Mouse (Mus musculus) naive thymus-derived CD4-positive, alpha-beta T cell, adult 2 months (primary cell): ENCODE measurements around the gene Gm28051.
A peak's percentile ranks its signal among the peaks of the same experiment; 100 is the strongest.

Source experiments
- DNase-seq: peaks from one replicate; pipeline ENCODE4 v3.0.0-alpha.2; 2011; ENCODE audit warnings: low read depth

The Gm28051 gene

DNA sequence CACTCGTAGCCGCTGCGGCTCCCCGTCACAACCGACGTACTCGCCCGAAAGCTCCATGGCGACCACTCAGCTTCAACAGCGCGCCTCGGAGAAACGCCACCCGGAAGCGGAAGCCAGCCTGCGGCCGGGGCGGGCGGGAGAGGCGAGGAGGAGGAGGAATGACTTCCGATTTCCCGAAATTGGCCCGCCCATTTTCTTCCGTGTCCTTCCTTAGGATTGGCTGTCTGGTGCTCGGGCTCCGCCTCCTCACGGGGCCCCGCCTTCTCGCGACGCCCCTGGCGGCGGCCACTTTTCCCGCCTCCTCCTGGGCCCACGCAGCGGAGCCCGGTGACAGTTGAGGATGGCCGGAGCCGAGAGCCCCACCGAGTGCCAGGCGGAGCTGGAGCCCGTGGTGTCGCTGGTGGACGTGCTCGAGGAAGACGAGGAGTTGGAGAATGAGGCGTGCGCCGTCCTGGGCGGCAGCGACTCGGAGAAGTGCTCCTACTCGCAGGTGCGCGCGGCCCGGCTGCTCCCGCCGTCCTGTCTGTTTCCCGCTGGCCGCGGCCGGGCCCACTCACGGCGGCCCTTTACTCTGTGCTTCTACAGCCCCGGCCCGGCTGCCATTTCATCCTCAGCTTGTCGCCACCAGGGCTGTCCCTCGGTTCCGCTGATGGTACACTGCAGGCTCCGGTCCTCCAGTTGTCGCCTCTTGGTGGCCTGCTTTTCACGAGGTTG is at the start of gene Gm28051, which contains the start of the genes Gon7 and Ubr7:
Gene Gm28051, minus strand, starts transcription at position 77 of the 714 bp plus-strand sequence.
Gene Gon7, minus strand, starts transcription at position 115 of the 714 bp plus-strand sequence.
Gene Ubr7, plus strand, starts transcription at position 279 of the 714 bp plus-strand sequence.
- DNase-seq: peak; percentile 97

GRCm38 (mm10) chr12:102799528-102799927 is 42.0 kb upstream of the Gm28051 start:
- no peak for DNase-seq

DNA sequence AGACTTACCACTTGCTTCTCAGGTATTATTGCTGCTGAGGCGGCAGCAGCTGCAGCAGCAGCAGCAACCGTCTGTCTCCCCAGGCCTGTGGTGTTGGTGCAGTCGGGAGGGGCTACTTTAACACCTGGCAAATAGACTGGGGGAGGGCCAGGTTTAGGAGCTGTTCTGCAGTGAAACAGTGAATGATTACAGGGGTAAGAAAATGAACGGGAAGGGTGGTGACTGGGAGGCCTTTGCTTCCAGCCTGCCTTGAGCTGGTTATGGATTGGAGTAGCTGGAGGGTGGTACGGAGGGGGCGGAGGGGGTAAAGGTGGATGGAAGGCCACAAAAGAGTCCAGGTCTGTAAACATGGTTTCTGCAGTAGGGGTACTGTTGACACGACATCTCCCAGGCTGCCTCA is 30.4 kb upstream of the Gm28051 start:
- no peak for DNase-seq

- DNase-seq: no peak
Observed at GRCm38 (mm10) chr12:102785593-102785985, 28.0 kb upstream of the Gm28051 start.

- DNase-seq: no peak
Observed at GRCm38 (mm10) chr12:102784899-102785592, 27.5 kb upstream of the Gm28051 start.

DNA sequence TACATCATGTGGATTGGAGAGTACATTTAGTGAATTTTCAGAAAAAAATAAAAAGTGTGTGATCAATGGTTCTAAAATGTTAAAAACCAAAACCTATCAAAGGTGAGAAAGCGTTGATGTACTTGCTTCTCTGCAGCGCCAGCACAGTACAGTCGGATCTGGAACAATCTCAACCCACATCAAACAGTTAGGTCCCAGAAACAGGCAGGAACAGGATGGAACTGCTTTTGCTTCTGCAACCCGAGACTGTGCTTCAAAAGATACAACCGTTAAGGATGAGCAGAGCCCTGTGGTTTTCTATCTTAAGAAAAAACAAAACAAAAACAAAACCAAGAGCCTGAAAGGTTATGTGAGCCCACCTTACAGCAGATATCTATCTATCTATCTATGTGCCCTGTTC is 25.3 kb upstream of the Gm28051 start:
- peak; percentile 47 for DNase-seq

GRCm38 (mm10) chr12:102779452-102779851 is 21.9 kb upstream of the Gm28051 start:
- DNase-seq: peak; percentile 36

GRCm38 (mm10) chr12:102778151-102778550 is 20.6 kb upstream of the Gm28051 start:
- no peak for DNase-seq

- no peak for DNase-seq
Observed at GRCm38 (mm10) chr12:102776035-102776434, 18.5 kb upstream of the Gm28051 start.

DNA sequence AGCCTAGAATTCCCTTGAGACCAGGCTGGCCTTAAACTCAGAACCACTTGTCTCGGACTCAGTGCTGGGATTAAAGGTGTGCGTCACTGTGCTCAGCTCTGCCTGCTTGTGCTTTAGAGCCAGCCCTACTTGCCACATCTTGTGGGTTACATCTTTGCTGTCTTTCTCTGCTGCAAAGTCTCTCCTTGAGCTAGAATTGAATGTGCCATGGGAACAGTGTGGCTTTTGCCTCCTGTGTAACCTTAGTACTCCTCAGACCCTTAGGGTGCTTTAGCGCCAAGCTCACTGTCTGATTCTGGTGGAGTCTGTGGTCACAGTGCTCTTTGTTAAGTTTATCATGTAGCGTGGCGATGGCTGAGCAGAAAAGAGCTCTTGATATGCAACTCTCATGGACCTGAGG is 15.1 kb upstream of the Gm28051 start:
- no peak for DNase-seq

- no peak for DNase-seq
Observed at GRCm38 (mm10) chr12:102771601-102772000, 14.0 kb upstream of the Gm28051 start.

GRCm38 (mm10) chr12:102769000-102769399 is 11.4 kb upstream of the Gm28051 start:
- peak; percentile 40 for DNase-seq

DNA sequence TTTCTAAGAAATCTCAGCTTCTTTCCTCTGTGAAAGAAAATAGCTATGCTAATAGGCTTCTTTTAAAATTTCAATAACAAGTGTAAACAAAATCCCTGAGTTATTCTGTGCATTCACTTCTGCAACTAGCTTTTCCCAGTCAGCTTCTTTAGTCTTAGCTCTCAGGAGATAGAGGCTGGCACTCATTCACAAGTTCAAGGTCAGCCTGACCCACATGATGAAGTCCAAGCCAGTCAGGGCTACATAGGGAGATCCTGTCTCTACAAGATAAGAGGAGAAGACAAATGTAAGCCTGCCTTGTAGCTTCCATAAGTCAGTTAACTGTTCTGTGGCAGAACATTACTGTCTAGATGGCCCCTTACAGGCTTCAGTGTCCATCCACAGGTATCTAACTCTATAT is 6.1 kb upstream of the Gm28051 start:
- DNase-seq: no peak

DNA sequence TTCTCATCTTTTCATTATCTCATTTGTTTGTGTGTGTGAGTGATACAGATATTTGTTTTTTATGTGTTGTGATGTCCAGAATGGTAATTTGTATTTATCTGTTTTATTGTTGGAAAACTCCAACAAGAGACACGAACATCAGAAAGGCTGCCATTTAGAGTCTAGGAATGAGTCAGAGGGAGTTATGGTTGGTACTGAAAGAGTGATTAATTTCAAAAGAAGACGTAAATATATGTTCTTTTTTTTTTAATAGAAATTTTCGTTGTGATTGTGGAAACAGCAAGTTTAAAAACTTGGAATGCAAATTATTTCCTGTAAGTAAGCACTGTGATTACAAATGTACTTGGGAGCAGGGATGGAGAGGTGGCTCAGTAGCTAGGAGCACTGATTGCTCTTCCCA is 4.1 kb upstream of the Gm28051 start:
- DNase-seq: no peak

DNA sequence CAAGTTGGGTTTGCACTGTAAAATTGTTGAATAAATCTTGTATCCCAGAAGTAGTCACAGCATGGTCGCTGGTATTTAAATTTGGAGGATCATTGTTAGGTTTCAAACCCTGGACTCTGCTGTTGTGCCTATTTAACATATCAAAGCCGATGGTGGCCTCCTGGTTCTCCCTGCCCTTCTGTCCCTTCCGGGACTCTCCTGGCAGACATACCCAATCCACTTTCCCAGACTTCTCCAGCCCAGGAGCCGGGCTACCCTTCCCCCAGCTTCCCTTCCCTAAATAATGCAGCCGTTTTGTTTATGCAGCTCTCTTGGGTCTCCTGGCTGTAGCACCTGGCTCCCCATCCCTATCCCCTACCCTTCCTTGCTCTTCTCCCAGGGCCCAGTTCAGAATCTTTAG is 1.4 kb upstream of the Gm28051 start:
- DNase-seq: no peak

DNA sequence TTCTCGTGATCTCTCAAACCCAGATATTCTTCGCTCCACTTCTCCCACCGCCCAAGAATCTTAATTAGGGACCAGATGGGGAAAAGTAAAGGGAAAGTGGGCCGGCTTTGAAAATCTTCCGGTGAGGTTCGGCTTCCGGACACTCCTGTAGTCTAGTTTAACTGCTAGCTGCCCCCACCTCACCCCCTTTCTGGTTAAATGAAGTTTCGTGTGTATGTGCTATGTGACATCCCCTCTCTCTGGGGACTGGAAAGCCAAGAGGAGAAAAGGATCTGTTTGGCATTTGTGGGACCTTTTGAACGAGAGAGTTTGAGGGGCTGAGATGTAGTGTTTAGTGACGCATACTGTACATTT is 815 bp upstream of the Gm28051 start, which contains the start of gene Gm20604:
Gene Gm20604, minus strand, starts transcription at position 270 of the 354 bp plus-strand sequence.
- no peak for DNase-seq

DNA sequence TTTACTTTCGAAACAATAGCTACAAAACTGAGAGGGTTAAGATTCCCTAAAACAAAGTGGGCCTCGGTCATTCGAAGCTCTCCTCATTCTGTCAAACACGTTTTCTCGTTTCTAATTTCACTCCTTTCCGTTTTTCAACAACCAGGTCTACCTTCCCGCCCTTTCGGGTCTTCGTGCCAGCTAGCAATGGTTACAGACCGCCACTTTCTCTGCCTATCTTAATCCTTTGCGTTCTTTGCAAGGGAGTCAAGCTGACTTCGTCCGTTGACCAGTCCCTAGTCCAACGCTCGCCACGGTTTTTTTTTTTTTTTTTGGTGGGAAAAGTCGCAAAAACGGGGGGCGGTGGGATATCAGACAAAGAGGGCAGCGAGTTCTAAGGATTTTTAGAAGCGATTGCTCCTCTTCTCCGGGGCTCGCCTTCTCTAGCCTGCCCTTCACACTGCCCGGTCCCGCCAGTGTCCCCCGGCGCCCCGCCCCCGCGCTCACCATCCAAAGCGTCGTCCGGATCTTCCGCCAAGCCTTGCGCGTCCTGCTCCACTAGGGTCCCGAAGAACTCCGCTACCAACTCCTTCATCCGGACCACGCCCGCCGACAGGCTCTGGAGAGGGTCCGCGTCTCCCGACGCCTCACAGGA is 393 bp downstream of the Gm28051 start:
- peak; percentile 43 for DNase-seq

DNA sequence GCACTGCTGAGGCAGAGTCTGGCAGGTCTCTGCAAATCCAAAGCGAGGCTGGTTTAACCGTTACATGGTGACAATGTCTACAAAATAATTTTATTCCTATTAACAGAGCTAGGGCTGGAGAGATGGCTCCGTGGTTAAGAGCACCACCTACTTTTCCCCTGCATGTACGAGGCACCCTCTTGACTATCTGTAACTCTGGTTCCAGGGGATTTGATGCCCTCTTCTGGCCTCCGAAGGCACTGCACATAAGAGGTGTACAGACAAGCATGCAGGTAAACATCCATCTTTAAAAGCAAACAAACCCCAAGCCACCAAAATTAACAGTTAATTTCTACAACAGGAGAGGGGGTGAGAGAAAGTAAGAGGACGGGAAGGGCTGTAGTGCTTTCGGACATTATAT is 1.3 kb downstream of the Gm28051 start:
- DNase-seq: peak; percentile 70

DNA sequence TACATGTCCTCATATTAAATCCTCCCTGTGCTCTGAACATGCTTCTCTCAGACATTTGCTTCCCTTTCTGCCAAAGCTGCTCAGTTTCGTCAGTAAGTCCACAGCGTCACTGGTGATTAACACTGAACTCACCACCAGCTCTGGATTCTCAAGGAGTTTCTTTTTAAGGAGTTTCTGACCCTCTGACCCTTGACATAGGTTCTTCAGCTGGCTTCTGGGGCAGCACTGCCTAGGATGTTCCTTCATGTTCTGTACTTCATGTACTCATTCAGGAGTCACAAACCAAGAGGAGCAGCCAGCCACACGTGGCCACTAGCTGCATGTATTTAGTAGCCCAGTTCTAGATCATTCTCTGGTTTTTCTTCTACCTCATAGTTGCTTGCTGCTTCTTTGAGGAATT is 9.3 kb downstream of the Gm28051 start:
- DNase-seq: no peak

GRCm38 (mm10) chr12:102744839-102745238 is 12.7 kb downstream of the Gm28051 start:
- DNase-seq: peak; percentile 80

DNA sequence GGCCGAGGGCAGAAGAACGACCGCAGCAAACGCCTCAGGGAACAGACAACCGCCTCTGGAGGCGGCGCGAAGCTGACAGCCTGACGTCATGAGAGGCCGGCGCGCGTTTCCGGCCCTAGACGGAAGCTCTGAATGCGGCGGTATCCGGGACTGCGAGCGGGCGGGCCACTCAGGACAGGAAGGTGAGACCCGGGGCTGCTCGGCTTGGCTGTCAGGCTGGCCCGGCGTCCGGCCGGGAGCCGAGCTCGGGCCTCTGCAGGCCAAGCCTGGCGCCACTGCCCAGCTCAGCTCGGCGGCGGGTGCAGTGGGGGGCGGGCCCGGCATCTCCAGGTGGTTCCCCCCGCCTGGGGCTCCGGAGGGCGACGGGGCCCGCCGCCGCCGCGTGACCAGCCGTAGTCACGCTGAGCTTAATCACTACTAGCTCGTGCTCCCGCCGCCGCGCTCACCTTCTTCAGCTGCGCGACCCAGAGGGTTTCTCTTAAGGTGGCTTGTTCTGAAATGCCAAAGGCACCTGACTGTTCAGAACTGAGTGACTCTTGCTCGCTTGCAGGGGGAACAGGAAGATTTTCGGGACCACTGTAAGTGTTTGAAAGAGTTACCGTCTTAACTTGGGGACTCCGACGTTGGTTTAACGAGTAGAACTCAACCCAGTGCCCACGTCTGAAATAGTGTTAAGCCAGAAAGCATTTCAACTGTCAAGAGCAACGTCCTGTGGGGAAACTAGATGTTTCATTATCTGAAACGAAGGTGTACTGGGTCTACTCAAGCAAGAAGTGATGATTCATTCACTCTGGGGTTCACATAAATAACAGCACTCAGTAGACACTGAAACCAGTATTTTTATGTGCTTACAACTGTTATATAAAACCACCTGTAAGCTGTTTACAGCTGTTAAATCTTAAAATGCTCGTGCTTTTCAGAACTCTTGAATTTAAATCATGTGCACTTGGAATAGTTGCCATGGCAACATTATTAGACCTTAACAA is 13.7 kb downstream of the Gm28051 start, which contains the start of the genes Moap1 and Tmem251:
Gene Moap1, minus strand, starts transcription at position 73 of the 986 bp plus-strand sequence.
Gene Tmem251, plus strand, starts transcription at position 174 of the 986 bp plus-strand sequence.
- peak; percentile 92 for DNase-seq
